Mouse (Mus musculus): ENCODE measurements around the gene Zmym4. TPM values are rescaled to one million over a fixed set of nuclear protein-coding genes. Genes with fewer than 3 reads are reported as not detected.

The Zmym4 gene
- total and polyA plus RNA-seq, 3 experiments: 14.9 to 71.1 (median 23.6) TPM

Other genes starting within 250 kb of the Zmym4 start
- not detected in 2 replicates for gene Tfap2e, start 231.9 kb downstream of the Zmym4 start, total RNA-seq (2012; rRNA removed)
- gene Tfap2e, start 231.9 kb downstream of the Zmym4 start, polyA plus RNA-seq (2012; ENCODE audit: insufficient read depth in 1 of 2, insufficient read length in 2 of 2, low read depth in 1 of 2, low replicate concordance in 2 of 2, missing spikeins in 1 of 2): under 1 TPM in 1 of 2 experiments, not detected in 1; 0.03 TPM
- gene Ncdn, start 214.7 kb downstream of the Zmym4 start, total RNA-seq (2012; rRNA removed): 24.3 and 27.3 TPM in 2 replicates
- gene Ncdn, start 214.7 kb downstream of the Zmym4 start, polyA plus RNA-seq (2012; ENCODE audit: insufficient read depth in 1 of 2, insufficient read length in 2 of 2, low read depth in 1 of 2, low replicate concordance in 2 of 2, missing spikeins in 1 of 2): 10 to 100 TPM in 1 of 2 experiments, not detected in 1; 36.2 TPM
- 9.7 and 10.2 TPM in 2 replicates for gene AU040320, start 214.6 kb downstream of the Zmym4 start, total RNA-seq (2012; rRNA removed)
- gene AU040320, start 214.6 kb downstream of the Zmym4 start, polyA plus RNA-seq (2012; ENCODE audit: insufficient read depth in 1 of 2, insufficient read length in 2 of 2, low read depth in 1 of 2, low replicate concordance in 2 of 2, missing spikeins in 1 of 2): 10 to 100 TPM in 1 of 2 experiments, not detected in 1; 17.1 TPM
- gene Sfpq, start 53.2 kb upstream of the Zmym4 start, total RNA-seq (2012; rRNA removed): 255 and 259 TPM in 2 replicates
- 100 to 1,000 TPM; 100 to 366 TPM for gene Sfpq, start 53.2 kb upstream of the Zmym4 start, polyA plus RNA-seq (2012; ENCODE audit: insufficient read depth in 1 of 2, insufficient read length in 2 of 2, low read depth in 1 of 2, low replicate concordance in 2 of 2, missing spikeins in 1 of 2)
- 17.3 and 17.6 TPM in 2 replicates for gene Zmym1, start 93.0 kb upstream of the Zmym4 start, total RNA-seq (2012; rRNA removed)
- 10 to 100 TPM in 1 of 2 experiments, not detected in 1; 13.2 TPM for gene Zmym1, start 93.0 kb upstream of the Zmym4 start, polyA plus RNA-seq (2012; ENCODE audit: insufficient read depth in 1 of 2, insufficient read length in 2 of 2, low read depth in 1 of 2, low replicate concordance in 2 of 2, missing spikeins in 1 of 2)
- gene Zmym6, start 109.2 kb upstream of the Zmym4 start, total RNA-seq (2012; rRNA removed): not detected in 2 replicates
- not detected for gene Zmym6, start 109.2 kb upstream of the Zmym4 start, polyA plus RNA-seq (2012; ENCODE audit: insufficient read depth in 1 of 2, insufficient read length in 2 of 2, low read depth in 1 of 2, low replicate concordance in 2 of 2, missing spikeins in 1 of 2)
- gene Tmem35b, start 155.6 kb upstream of the Zmym4 start, total RNA-seq (2012; rRNA removed): 0.89 and 1.7 TPM in 2 replicates
- 1 to 10 TPM in 1 of 2 experiments, not detected in 1; 3.2 TPM for gene Tmem35b, start 155.6 kb upstream of the Zmym4 start, polyA plus RNA-seq (2012; ENCODE audit: insufficient read depth in 1 of 2, insufficient read length in 2 of 2, low read depth in 1 of 2, low replicate concordance in 2 of 2, missing spikeins in 1 of 2)
- gene Dlgap3, start 201.1 kb upstream of the Zmym4 start, total RNA-seq (2012; rRNA removed): not detected in 2 replicates
- gene Dlgap3, start 201.1 kb upstream of the Zmym4 start, polyA plus RNA-seq (2012; ENCODE audit: insufficient read depth in 1 of 2, insufficient read length in 2 of 2, low read depth in 1 of 2, low replicate concordance in 2 of 2, missing spikeins in 1 of 2): not detected